ENCODE assay signal across 10 mouse cellular contexts in genomic region chr8:120460375-120460774, GRCm38 (mm10).
DNase-seq lines count a peak whose midpoint lies in the region; ATAC-seq and TF ChIP-seq lines count a peak whose summit lies in the region.
"Had no signal": no experiment of that assay in that cellular context is flagged by ENCODE, and none has a peak within 500 bp of the region (broad histone marks: within the 10 kb centered on the region; RNA-seq: fewer than 3 reads in every experiment).

No protein-coding gene starts in this region.

- H3K27ac ChIP-seq in intestine, embryonic 15.5 days, result peak overlapping the region; percentile 51; the same call in 1 of the 2 replicates
- no peak overlapping the region for H3K27ac ChIP-seq in intestine, postnatal 0 days (ENCODE audit: low read depth, low read length)
- H3K27ac ChIP-seq in hindbrain, embryonic 10.5 days, result peak overlapping the region; percentile 65
- H3K27ac ChIP-seq in midbrain, embryonic 12.5 days (replicated peaks), result peak overlapping the region; percentile 50

- H3K9me3 ChIP-seq in intestine, embryonic 15.5 days, result no peaks in the 10 kb centered on the region
- no peaks in the 10 kb centered on the region for H3K9me3 ChIP-seq in intestine, postnatal 0 days (ENCODE audit: control insufficient read depth)
- H3K9me3 ChIP-seq in hindbrain, embryonic 10.5 days, result no peaks in the 10 kb centered on the region
- H3K9me3 ChIP-seq in midbrain, embryonic 12.5 days, result no peaks in the 10 kb centered on the region

- no peaks in the 10 kb centered on the region for H3K27me3 ChIP-seq in intestine, embryonic 15.5 days (replicated peaks)
- 0 out of 2 replicates have a peak, but pooled peaks cover 3% of the 10 kb centered on the region for H3K27me3 ChIP-seq in intestine, postnatal 0 days (replicated peaks; ENCODE audit: control insufficient read depth, insufficient read depth, low read length)
- H3K27me3 ChIP-seq in hindbrain, embryonic 10.5 days (ENCODE audit: insufficient read depth, poor library complexity, severe bottlenecking), result peaks cover 48% of the 10 kb centered on the region
- 0 out of 2 replicates have a peak, but pooled peaks cover 20% of the 10 kb centered on the region for H3K27me3 ChIP-seq in midbrain, embryonic 12.5 days

- TF ChIP-seq CTCF in intestine, postnatal 0 days (IDR thresholded peaks at IDR 0.05; ENCODE audit: low read depth), result no peak

- no peak for ATAC-seq in intestine, embryonic 15.5 days
- no peak for ATAC-seq in intestine, postnatal 0 days
- ATAC-seq in midbrain, embryonic 12.5 days (ENCODE audit: low FRiP score, low read depth), result peak; percentile 25; the same call in 1 of the 2 replicates

- WGBS in intestine, embryonic 15.5 days, result 45% methylated on average over 6 of the region's 6 CpGs
- WGBS in intestine, postnatal 0 days, result 52% methylated on average over 6 of the region's 6 CpGs
- WGBS in hindbrain, embryonic 10.5 days, result 64% methylated on average over 6 of the region's 6 CpGs
- 48% methylated on average over 6 of the region's 6 CpGs for WGBS in midbrain, embryonic 12.5 days

- DNase-seq in brain, adult 2 months (ENCODE audit: low read depth, low spot score), result peak; percentile 54
- no peak for DNase-seq in hindbrain, embryonic 10.5 days (ENCODE audit: low spot score)
- no peak for DNase-seq in urinary bladder, postnatal 14 days (ENCODE audit: low spot score)
- DNase-seq in liver (no peak), adipocyte (ENCODE audit: low spot score) (no peak)
- DNase-seq: thymus, postnatal 4 days had no signal

- no peak overlapping the region for H3K4me3 ChIP-seq in intestine, embryonic 15.5 days (replicated peaks)
- no peak overlapping the region for H3K4me3 ChIP-seq in intestine, postnatal 0 days (ENCODE audit: low read depth, low read length)
- H3K4me3 ChIP-seq in hindbrain, embryonic 10.5 days, result no peak overlapping the region
- no peak overlapping the region for H3K4me3 ChIP-seq in midbrain, embryonic 12.5 days
- H3K4me3 ChIP-seq: myocyte had no signal

- H3K9ac ChIP-seq in intestine, embryonic 15.5 days, result no peak overlapping the region
- H3K9ac ChIP-seq in intestine, postnatal 0 days (ENCODE audit: low read depth, low read length), result no peak overlapping the region
- no peak overlapping the region for H3K9ac ChIP-seq in midbrain, embryonic 12.5 days (replicated peaks)

- H3K4me1 ChIP-seq in intestine, embryonic 15.5 days (replicated peaks), result peaks cover 59% of the 10 kb centered on the region
- peaks cover 6% of the 10 kb centered on the region for H3K4me1 ChIP-seq in intestine, postnatal 0 days (replicated peaks; ENCODE audit: control insufficient read depth, insufficient read depth, low read length)
- H3K4me1 ChIP-seq in hindbrain, embryonic 10.5 days (replicated peaks), result peaks cover 84% of the 10 kb centered on the region
- H3K4me1 ChIP-seq in midbrain, embryonic 12.5 days, result peaks cover 70% of the 10 kb centered on the region

- no peak overlapping the region for H3K4me2 ChIP-seq in intestine, embryonic 15.5 days (replicated peaks)
- H3K4me2 ChIP-seq in intestine, postnatal 0 days (replicated peaks; ENCODE audit: low read depth), result no peak overlapping the region
- H3K4me2 ChIP-seq in midbrain, embryonic 12.5 days (replicated peaks), result no peak overlapping the region

- no peaks in the 10 kb centered on the region for H3K36me3 ChIP-seq in intestine, embryonic 15.5 days
- H3K36me3 ChIP-seq in intestine, postnatal 0 days (ENCODE audit: control insufficient read depth, insufficient read depth), result no peaks in the 10 kb centered on the region
- no peaks in the 10 kb centered on the region for H3K36me3 ChIP-seq in hindbrain, embryonic 10.5 days
- no peaks in the 10 kb centered on the region for H3K36me3 ChIP-seq in midbrain, embryonic 12.5 days
